Mouse (Mus musculus) layer of hippocampus, adult 9-11 months (tissue): ENCODE results near the gene Bloc1s1.
A peak's percentile ranks its signal among the peaks of the same experiment; 100 is the strongest.

ENCODE experiments used
- DNase-seq: peaks from one replicate; pipeline ENCODE4 v3.0.0; 2022

Bloc1s1 gene

GRCm38 (mm10) chr10:128923935-128924334 lies at the start of gene Bloc1s1:
Gene Bloc1s1, minus strand, starts transcription at chr10:128924035.
- no peak for DNase-seq

- DNase-seq: no peak
Observed at GRCm38 (mm10) chr10:128972841-128973240, 49.0 kb upstream of the Bloc1s1 start.

- DNase-seq: no peak
Observed at GRCm38 (mm10) chr10:128970740-128971250, 47.0 kb upstream of the Bloc1s1 start.

- no peak for DNase-seq
Observed at GRCm38 (mm10) chr10:128968341-128968749, 44.5 kb upstream of the Bloc1s1 start.

GRCm38 (mm10) chr10:128965871-128966270 lies 42.0 kb upstream of the Bloc1s1 start:
- no peak for DNase-seq

- DNase-seq: no peak
Observed at GRCm38 (mm10) chr10:128964961-128965360, 41.1 kb upstream of the Bloc1s1 start.

GRCm38 (mm10) chr10:128960590-128961584 lies 37.1 kb upstream of the Bloc1s1 start, which contains the start of gene Mettl7b:
Gene Mettl7b, minus strand, starts transcription at chr10:128960988.
- peak; percentile 47 for DNase-seq

- DNase-seq: no peak
Observed at GRCm38 (mm10) chr10:128960142-128960541, 36.3 kb upstream of the Bloc1s1 start.

- no peak for DNase-seq
Observed at GRCm38 (mm10) chr10:128958340-128958739, 34.5 kb upstream of the Bloc1s1 start.

- no peak for DNase-seq
Observed at GRCm38 (mm10) chr10:128950208-128950887, 26.5 kb upstream of the Bloc1s1 start.

- no peak for DNase-seq
Observed at GRCm38 (mm10) chr10:128947496-128947895, 23.7 kb upstream of the Bloc1s1 start.

GRCm38 (mm10) chr10:128945675-128946074 lies 21.8 kb upstream of the Bloc1s1 start:
- DNase-seq: no peak

GRCm38 (mm10) chr10:128940475-128941061 lies 16.7 kb upstream of the Bloc1s1 start:
- no peak for DNase-seq

GRCm38 (mm10) chr10:128938974-128939373 lies 15.1 kb upstream of the Bloc1s1 start:
- no peak for DNase-seq

- peak; percentile 32 for DNase-seq
Observed at GRCm38 (mm10) chr10:128938457-128938856, 14.6 kb upstream of the Bloc1s1 start.

GRCm38 (mm10) chr10:128937756-128938390 lies 14.0 kb upstream of the Bloc1s1 start:
- no peak for DNase-seq

- no peak for DNase-seq
Observed at GRCm38 (mm10) chr10:128935826-128936440, 12.1 kb upstream of the Bloc1s1 start.

- DNase-seq: no peak
Observed at GRCm38 (mm10) chr10:128934997-128935787, 11.4 kb upstream of the Bloc1s1 start.

GRCm38 (mm10) chr10:128933976-128934721 lies 10.3 kb upstream of the Bloc1s1 start:
- DNase-seq: no peak

- DNase-seq: no peak
Observed at GRCm38 (mm10) chr10:128933574-128933973, 9.7 kb upstream of the Bloc1s1 start, which contains the start of gene Itga7. Gene Itga7, plus strand, starts transcription at chr10:128933818.
